Mouse (Mus musculus): ENCODE data around the gene Adamts13.

The Adamts13 gene

DNA sequence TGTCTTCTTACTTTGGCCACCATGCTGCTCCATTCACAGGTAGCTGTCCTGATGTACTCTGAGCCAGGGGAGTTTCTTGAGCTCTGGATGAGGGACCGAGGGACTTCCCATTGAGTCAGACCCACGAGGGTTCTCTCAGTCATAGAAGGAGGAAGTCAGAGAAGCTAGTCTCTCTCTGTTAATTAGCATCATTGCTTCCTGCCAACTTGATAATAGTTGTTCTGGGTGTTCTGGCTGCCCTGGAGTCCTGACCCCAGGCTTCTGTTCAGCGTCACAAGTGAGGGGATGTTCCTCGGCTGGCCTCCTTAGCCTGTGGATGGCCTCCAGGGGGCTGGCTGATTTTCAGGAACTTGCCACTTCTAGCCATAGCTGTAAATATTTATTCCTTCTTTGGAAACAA, 744 bp downstream of the Adamts13 start:
- DNase-seq (ENCODE audit: low spot score), result no peak

DNA sequence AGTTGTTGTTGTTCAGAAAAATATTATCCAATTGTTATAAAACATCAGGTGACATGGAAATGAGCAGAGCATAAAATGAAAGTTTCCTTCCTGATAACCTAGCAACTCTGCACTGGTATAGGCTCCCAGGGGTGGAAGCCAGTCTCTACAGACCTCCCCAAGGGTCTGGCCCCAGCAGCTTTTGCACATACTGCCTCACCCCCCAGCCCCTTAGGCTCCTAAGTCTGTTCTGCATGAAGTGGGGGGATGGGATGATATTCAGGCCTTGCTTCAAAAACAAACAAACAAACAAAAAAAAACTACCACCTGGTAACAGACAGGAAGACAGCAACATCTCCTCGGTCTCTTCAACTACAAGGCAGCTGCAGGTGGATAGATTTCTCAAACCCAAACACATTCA, 7.1 kb downstream of the Adamts13 start:
- DNase-seq (ENCODE audit: low spot score), result no peak

DNA sequence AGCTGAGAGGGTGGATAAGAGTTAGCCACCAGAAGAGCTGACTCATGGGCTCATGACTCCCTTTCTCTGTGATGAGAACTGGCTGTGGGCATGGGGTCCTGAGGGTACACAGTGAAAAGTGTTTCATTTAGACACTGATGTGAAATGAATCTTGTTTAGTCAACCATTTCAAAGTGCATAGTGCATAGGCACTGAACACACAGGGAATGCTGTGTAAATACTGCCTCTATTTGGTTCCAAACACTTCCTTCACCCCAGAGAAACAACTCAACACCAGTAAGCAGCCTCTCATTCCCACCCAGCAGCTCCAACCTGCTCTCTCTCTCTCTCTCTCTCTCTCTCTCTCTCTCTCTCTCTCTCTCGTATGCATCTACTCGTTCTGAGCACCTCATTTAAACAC, 11.0 kb downstream of the Adamts13 start:
- DNase-seq (ENCODE audit: low spot score), result no peak

DNA sequence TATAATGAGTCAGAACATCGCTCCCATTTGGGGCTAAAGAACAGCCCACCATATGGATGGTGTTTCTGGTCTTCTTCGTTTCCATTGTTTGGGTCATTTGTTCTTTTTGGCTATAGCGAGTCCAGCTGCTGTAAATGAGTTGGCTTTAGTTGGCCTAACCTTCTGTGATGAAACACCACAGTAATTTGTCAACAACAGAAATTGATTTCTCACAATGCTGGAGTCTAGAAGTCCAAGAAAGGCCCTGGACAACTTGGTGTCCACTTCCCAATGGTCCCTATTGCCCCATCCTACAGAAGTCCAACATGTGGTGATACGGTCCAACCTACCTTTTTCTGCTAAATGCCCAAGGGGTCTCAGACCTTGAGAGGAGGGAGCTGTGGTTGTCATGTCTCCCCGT, 11.4 kb downstream of the Adamts13 start:
- DNase-seq (ENCODE audit: low spot score), result no peak

DNA sequence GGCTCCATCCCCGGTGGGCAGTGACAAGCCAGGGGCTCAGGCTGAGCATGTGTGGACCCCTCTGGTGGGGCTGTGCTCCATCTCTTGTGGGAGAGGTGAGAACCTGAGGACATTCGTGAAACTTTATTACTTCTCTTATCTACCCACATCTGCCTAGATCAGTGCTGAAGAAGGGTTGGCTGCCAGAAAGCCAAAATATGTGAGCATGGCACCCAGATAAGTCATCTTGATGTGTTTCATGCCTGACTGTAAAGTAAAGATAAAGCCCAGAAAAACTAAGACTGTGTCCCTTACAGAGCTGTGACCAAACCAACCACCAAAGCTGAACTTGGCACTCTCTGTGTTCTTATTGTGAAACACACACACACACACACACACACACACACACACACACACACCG, 20.7 kb downstream of the Adamts13 start:
- DNase-seq (ENCODE audit: low spot score), result no peak

DNA sequence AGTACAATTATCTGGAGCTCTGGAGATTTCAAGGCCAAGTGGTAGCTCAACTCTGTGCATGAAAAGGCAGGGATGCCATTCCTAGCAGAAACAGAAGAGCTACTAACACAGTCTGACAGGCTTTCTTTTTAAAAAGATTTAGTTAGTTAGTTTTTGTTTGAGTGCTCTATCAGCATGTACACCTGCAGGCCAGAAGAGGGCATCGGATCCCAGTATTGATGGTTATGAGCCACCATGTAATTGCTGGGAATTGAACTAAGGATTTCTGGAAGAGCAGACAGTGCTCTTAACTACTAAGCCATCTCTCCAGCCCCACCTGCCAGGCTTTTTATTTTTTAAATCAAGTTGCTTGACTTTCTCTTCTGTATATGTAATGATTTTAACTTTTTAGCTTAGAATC, 24.3 kb downstream of the Adamts13 start:
- no peak for DNase-seq (ENCODE audit: low spot score)

DNA sequence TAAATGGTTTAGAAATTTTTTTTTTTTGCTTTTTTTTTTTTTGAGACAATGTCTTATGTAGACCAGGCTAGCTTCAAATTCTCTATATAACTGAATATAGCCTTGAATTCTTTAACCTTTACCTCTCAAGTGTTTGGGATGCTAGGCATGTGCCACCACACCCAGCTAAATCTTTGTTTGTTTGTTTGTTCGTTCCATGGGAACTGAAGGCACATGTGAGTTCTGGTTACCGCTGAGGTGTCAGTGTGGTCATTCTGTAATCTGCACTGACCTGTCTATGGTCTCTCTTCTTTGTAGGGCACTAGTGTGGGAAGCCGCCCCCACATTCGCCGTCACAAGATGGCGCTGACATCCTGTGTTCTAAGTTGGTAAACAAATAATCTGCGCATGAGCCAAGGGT, 24.8 kb downstream of the Adamts13 start:
- no peak for DNase-seq (ENCODE audit: low spot score)

DNA sequence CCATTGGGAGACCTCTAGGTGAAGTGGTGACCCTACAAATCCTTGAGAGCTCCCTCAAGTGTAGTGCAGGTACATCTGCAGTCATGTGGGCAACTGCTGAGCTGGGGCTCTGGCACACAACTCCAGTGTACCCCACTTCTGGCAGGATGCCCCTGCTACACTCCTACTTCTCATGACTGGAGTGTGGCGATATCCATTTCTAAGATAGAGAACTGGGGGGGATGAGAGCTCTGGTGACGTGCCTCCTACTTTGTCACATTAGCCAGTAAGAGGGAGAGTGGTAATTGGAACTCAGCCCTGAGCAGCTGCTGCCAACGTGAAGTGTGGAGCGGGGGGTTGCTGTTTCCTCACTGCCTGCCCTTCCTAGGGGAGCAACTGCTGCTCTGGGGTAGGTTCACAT, 33.0 kb downstream of the Adamts13 start:
- no peak for DNase-seq (ENCODE audit: low spot score)

DNA sequence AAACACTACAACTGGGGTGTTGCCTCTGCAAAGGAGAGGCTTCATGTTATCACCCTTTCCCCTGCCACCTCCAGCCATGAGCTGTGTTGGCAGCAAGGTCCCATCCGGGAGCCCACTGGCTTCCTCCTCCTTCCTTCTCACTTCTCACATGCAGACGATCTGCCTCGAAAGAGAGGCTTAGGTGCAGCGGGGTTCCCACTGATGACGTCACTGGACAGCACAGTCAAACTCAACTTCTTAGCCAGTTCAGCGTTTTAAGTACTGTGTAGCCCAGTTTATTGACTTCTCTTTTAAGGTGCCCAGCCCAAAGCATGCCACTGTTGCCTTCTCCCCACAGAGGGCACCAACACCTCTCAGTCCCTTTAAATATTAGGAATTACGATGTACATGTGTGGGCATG, 34.5 kb downstream of the Adamts13 start:
- no peak for DNase-seq (ENCODE audit: low spot score)

DNA sequence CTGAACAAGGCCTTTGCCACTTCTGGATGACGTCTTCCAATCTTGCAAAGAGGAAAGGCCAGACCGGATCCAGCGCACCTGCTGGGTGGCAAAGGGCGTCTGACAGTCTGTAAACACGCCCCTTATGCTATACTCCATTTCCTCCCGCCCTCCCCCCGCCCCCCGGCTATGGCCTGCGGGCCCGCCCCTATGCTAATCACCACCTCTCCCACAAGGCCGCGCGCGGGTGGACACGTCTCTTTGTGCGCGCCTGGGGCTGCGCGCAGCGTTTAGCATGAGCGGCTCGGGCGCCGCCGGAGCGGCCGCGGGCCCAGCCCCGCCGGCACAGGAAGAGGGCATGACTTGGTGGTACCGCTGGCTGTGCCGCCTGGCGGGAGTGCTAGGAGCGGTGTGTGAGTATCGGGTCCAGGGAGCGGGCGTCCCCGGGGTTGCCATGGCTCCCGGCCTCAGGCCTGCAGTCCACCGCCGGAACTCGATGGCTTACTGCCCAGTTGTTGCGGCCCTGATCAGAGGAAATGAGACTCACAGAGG, 36.6 kb downstream of the Adamts13 start, which contains the start of gene Cacfd1:
TSS of gene Cacfd1 (plus strand) at position 213 of the 531 bp plus-strand sequence.
- DNase-seq (ENCODE audit: low spot score), result peak; percentile 79

DNA sequence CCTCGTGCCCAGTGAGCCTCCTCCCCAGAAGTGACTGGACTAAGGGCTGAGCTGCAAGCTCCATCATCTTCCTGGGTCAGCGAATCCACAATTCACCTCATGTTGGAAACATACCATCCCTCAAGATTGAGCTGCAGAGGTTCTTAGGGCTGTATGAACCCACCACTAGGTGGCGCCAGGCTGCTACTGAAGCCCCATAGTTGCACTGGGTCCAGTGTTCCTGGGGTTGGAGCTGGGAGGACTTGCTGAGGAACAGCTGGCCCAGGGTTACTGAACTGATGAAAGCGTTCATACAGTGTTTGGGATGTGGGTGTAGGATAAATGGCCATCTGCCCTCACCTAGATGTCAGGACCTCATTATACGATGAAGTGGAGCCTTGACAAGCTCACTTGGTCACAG, 44.6 kb downstream of the Adamts13 start:
- DNase-seq (ENCODE audit: low spot score), result peak; percentile 59

DNA sequence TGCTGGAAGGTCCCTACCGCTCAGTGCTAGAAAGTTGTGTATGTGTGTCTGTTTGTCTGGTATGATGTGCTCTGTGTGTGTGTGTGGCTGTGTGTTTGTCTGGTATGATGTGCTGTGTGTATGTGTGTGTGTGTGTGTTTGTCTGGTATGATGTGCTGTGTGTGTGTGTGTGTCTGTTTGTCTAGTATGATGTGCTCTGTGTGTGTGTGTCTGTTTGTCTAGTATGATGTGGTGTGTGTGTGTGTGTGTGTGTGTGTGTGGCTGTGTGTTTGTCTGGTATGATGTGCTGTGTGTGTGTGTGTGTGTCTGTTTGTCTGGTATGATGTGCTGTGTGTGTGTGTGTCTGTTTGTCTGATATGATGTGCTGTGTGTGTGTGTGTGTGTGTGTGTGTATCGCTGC, 46.3 kb downstream of the Adamts13 start:
- no peak for DNase-seq (ENCODE audit: low spot score)

DNA sequence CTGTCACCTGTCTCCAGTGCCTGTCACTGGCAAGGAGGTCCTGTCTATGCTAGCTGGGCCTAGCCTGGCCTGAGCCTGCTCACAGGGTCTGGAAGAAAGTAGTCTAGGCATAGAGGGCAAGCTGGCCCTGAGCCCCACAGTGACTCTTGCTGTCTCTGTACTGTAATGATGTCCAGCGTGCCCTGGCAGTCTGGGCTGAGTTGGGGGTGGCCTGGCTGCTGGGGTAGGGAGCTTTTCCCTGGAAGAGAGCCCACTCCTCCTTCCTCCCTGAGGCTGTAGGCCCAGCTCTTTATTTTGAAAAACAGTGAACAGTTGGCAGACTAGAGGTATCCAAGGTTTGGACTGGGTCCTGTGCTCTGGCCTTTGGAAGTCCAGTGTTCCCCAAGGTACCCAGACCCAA, 47.9 kb downstream of the Adamts13 start:
- no peak for DNase-seq (ENCODE audit: low spot score)

DNA sequence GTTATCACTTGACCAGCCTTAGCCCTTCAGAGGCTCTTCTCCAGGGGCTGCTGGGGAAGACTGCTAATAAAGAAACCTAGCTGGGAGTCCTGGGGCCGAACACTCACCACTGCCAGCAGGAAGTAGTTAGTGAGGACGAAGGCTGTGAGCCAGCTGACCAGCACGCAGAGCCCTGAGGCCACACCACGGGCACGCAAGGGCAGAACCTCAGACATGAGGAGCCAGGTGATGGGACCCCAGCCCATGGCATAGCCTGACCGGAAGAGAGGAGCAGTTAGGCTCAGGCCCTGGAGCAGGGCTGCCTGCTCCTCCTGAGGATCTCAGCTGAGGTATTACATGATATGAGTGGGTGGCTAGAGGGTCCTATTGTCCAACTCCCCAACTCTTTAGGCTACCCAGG, 49.4 kb downstream of the Adamts13 start:
- no peak for DNase-seq (ENCODE audit: low spot score)

DNA sequence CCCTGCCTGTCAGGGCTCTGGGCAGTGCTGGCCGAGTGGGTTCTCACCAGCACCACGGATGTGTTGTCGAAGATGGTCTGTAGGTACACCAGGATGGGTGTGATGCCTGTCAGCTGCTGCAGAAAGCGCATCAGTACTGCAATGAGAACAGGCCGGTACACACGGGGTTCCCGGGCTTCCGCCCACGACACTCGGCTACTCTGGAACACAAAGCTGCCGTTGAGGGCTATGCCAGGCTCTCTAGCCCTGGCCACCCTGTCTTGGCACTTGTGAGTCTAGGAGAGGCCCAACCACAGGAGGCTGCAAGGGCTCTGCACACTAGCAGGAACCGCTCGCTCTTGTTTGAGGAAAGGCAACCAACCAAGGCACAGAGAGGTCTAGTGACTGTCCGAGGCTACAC, 50.9 kb downstream of the Adamts13 start:
- DNase-seq (ENCODE audit: low spot score), result no peak

DNA sequence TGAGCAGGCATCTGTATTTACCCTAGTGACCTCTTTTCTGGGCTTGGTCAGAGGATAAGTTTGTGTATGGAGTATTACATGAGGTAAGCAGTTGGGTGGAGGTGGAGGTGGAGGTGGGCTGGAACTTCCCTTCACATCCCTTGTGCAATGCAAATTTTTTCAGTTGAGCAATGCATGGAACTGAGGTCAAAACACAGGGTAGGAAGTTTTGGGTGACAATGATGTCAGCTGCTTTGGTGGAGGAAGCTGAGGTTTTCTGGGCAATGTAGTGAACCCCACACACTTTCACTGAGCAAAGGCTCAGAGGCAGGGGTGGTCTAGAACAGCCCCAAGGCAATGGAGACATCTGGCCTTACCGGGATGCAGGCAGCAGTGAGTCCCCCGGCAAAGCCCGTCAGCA, 52.3 kb downstream of the Adamts13 start:
- no peak for DNase-seq (ENCODE audit: low spot score)

DNA sequence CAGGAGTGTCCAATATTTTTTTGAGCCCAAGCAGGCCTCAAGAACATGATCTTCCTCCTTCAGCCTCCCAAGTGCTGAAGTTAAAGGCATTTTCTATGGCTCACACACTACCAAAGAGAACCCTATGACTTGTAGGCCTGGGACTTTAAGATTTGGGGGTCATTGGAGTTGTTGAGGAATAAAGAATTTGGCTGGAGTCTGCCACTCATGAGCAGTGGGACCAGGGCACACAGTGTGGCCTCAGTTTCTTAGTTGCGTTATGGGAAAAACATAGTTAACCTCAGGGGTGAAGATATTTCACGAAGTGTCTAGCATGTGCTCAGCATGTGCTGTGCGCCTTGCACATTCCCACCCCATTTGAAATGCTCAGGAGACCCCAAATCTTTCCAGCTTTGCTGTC, 53.1 kb downstream of the Adamts13 start:
- no peak for DNase-seq (ENCODE audit: low spot score)

DNA sequence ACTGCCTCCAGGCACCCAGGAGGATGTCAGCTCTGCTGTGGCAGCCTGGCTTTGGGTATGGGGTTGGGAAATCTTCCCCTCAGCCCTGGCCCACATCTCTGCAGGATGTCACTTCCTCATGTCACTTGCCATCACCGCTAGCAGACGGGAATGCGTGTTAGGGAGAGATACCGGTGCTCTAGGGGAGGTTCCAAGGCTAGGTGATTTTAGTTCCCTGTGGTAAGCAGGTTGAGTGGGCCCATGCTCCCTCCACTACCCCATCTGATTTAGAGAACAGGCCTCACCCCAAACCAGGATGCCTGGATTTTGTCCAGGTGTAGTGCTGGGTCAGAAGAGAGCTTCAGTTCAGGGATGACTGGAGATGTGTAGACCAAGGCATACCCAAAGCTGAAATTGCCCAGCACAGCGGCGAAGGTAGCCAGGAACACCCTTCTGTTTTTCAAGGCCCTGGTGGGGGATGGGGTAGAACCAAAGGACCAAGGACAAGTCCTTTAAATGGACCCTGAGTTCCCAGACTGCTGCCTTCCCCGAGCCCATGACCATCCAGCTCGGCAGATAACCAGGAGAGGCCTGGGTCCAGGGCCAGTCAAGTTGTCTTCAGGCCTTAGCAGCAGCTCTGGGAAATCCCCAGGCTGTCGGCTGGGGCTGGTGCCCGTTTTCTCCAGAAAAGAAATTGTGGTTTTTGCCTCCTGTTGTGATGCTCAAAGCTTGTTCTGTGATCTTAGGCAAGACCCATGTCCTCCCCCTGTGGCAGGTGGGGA, 53.8 kb downstream of the Adamts13 start:
- no peak for DNase-seq (ENCODE audit: low spot score)

DNA sequence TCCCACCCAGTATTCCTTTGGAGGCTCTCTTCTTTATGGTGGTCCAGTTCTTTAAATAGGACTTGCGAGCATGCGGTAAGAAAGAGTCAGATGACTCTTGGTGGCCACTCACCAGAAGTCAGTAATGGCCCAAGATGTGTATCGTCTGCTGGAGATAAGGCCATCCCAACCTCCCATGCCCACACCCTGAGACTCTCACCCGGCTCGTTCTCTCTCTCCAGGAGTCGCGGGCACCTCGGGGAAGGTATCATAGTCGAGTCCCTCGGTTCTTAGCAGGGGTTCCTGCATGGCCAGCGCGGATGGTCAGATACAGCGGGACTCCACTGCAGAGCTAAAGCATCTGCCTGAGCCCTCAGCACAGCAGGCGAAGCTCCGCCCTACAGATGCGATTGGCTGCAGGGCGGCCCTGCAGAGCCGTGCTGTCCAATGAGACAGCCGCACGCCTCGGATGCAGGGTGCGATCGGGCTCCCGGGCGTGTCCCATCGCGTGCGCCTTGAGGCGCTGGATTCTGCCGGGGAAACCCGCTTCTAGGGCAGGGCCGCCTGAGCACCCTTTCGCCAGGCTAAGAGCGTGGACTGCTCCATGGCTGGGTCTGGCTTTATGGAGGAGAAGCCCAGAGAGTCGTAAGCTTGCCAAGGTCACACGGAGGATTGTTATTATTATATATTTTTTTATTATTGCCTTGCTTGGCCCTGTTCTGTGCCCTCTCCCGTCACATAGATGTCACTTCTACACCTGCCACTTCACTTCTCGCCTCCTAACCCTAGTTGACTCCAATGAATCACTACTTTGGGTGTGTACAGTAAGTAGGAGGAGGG, 54.6 kb downstream of the Adamts13 start, which contains the start of gene Slc2a6:
TSS of gene Slc2a6 (minus strand) at position 381 of the 819 bp plus-strand sequence.
- DNase-seq (ENCODE audit: low spot score), result peak; percentile 65

DNA sequence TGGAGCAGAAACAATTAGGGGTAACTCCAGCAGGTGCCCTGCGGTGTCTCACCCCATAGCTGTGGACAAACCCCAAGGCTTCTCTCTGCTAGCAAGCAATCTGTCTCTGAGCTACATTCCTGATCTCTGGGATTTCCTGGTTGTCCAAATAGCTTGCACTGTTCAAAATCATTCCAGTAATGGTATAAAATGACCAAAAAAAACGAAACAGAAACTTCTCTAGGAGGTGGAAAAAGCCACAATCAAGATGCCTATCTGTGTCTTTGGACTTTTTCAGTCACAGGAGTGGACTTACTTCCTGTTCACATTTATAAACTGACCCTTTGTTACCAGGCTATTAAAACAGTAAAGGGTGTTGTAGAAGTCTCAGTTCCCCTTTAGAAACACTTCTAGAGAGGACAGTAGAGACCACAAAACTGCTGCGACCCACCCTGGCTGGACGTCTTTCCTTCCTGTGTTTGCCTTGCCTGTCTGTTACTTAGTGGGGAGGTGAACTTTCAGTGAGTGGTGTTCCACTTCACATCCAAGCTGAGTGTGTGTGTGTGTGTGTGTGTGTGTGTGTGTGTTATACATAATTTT, 55.3 kb downstream of the Adamts13 start:
- no peak for DNase-seq (ENCODE audit: low spot score)

DNA sequence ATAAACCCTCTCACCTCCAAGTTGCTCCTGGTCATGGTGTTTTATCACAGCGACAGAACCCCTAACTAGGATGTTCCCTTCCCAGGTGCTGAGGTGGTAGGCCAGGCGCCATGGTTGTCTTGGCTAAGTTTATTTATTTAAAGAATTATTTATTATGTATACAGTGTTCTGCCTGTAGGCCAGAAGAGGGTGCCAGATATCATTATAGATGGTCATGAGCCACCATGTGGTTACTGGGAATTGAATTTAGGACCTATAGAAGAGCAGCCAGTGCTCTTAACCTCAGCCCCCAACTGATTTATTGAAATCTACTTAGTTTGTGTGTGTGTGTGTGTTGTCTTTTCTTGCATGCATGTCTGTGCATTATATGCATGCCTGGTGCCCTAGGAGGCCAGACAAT, 59.1 kb downstream of the Adamts13 start:
- DNase-seq (ENCODE audit: low spot score), result no peak

DNA sequence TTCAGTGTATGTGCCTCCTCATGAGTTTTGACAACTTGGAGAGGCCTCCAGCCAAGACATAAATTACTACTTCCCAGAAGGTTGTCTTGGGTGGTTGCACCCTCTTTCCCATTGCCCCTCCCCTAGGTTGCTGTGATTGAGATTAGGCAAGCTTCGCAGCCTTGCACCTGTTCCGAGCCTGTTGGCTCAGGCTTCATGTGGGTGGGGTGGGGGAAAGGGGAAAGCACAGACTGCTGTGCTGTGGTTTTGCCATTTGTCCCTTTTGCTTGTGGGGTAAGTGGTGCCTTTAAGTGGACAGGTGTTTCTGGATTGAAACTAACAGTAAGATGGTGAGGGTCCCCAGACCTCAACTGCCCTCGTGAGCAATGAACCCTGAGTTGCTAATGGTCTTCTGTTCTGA, 62.8 kb downstream of the Adamts13 start:
- DNase-seq (ENCODE audit: low spot score), result no peak

DNA sequence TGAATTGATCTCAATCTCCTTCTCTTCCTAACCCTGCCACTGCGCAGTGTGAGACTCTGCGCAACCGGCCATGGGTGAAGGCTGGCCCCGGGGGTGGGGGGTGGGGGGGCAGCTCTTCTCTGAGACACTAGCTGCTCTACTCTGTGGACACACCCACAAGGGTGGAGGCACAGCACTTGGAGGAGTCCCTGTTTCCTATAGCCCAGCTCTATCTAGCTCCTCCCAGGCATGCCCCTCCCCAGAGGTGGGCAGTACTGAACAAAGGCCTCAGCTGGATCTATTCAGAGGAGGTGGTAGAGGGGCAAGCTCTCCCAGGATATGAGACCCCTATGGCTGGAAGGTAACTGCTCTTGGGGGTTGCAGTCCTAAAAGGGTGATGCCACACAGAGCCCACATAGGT, 63.8 kb downstream of the Adamts13 start:
- no peak for DNase-seq (ENCODE audit: low spot score)

All from ovary, postnatal 14 days (tissue).